Mouse (Mus musculus) limb, embryonic 14.5 days (tissue): ENCODE data around the gene Pet117. TPM values are rescaled to one million over a fixed set of nuclear protein-coding genes. Genes with fewer than 3 reads are reported as not detected.

ENCODE experiments used
- ATAC-seq: fragments of 200-750 bp; cut with Nextera tagmentation; 2 replicates; pipeline ENCODE4 v1.8.0; 2017; ENCODE audit warnings: low read depth, moderate number of reproducible peaks, moderate TSS enrichment; ENCODE audit not compliant: low FRiP score
- DNase-seq: peaks from one replicate; pipeline ENCODE4 v3.0.0-alpha.2; 2015; ENCODE audit warnings: low spot score
- H3K27ac ChIP-seq: fragments of 300-500 bp; sonication (generic); replicated peaks from 2 replicates; pipeline ENCODE4 v1.5.1; 2014; ENCODE audit warnings: low read depth, mild to moderate bottlenecking, low read length, moderate library complexity, mixed read lengths
- H3K27me3 ChIP-seq: fragments of 300-500 bp; sonication (generic); 2 replicates; pipeline ENCODE4 v1.6.1; 2014; ENCODE audit warnings: low read length, mixed read lengths; ENCODE audit not compliant: control insufficient read depth, insufficient read depth
- H3K36me3 ChIP-seq: fragments of 300-500 bp; sonication (generic); 2 replicates; pipeline ENCODE4 v1.6.1; 2014; ENCODE audit warnings: mild to moderate bottlenecking, low read length, moderate library complexity, mixed read lengths; ENCODE audit not compliant: control insufficient read depth, insufficient read depth
- H3K4me1 ChIP-seq: fragments of 300-500 bp; sonication (generic); 2 replicates; pipeline ENCODE4 v1.6.1; 2014; ENCODE audit warnings: antibody characterized with exemption, low read length, mixed read lengths; ENCODE audit not compliant: control insufficient read depth, insufficient read depth
- H3K4me2 ChIP-seq: fragments of 300-500 bp; sonication (generic); replicated peaks from 2 replicates; pipeline ENCODE4 v1.6.1; 2014; ENCODE audit warnings: low read depth, mild to moderate bottlenecking, low read length, moderate library complexity; ENCODE audit not compliant: severe bottlenecking
- H3K4me3 ChIP-seq: fragments of 300-500 bp; sonication (generic); replicated peaks from 2 replicates; pipeline ENCODE4 v1.5.1; 2014; ENCODE audit warnings: low read length
- H3K9ac ChIP-seq: fragments of 300-500 bp; sonication (generic); 2 replicates; pipeline ENCODE4 v1.6.1; 2014; ENCODE audit warnings: mild to moderate bottlenecking, low read depth, low read length, moderate library complexity; ENCODE audit not compliant: severe bottlenecking
- H3K9me3 ChIP-seq: fragments of 300-500 bp; sonication (generic); 2 replicates; pipeline ENCODE4 v1.6.1; 2016; ENCODE audit warnings: low read length; ENCODE audit not compliant: control insufficient read depth
- POLR2A ChIP-seq: fragments of 200-500 bp; IDR thresholded peaks from 2 replicates; pipeline ENCODE4 v1.8.0; 2012; ENCODE audit warnings: inconsistent platforms, mild to moderate bottlenecking, moderate library complexity, borderline replicate concordance; ENCODE audit not compliant: insufficient read depth, insufficient read length; ENCODE audit errors: extremely low read depth
- WGBS: fragments of 180-500 bp; shearing (Covaris S2); extraction: QIAGEN DNeasy Blood & Tissue Kit; methylation state at CpG from one replicate; pipeline ENCODE4 v1.1.7; 2014; 5-methylcytosine and 5-hydroxymethylcytosine counted together
- polyA plus RNA-seq, 2 experiments: library from polyadenylated mRNA; depleted of rRNA in 1 of 2; stranded (reverse) in 1 of 2; unstranded in 1 of 2; fragments of >200 nt; fragmentation: Nextera tagmentation in 1 of 2; extraction: Ambion mirVana in 1 of 2; gene quantifications; 2 replicates each; pipeline versions ENCODE4 v1.2.1 to v1.2.3; 2012 to 2014

The Pet117 gene
- not detected in 2 replicates for polyA plus RNA-seq (2012; rRNA removed)
- polyA plus RNA-seq (2014; fragmentation: Nextera tagmentation; extraction: Ambion mirVana) = 0.43 TPM in 1 of 2 replicates, not detected in the other

- H3K36me3 ChIP-seq = peaks cover 16% of the 10 kb centered on the region
- peak; percentile 23; the same call in 1 of the 2 replicates for TF ChIP-seq POLR2A
- 0 out of 2 replicates have a peak, but pooled peaks cover 3% of the 10 kb centered on the region for H3K4me1 ChIP-seq
- H3K9ac ChIP-seq = peak within 1 kb of the TSS; percentile 88
- peak within 1 kb of the TSS; percentile 73 for H3K4me3 ChIP-seq
- H3K4me2 ChIP-seq = peak within 1 kb of the TSS; percentile 53
- no peaks in the 10 kb centered on the region for H3K9me3 ChIP-seq
- DNase-seq = peak; percentile 99
- WGBS = 6% methylated on average over 31 of the region's 38 CpGs
- no peaks in the 10 kb centered on the region for H3K27me3 ChIP-seq
- ATAC-seq = peak; percentile 95
- peak within 1 kb of the TSS; percentile 88 for H3K27ac ChIP-seq
Observed at GRCm38 (mm10) chr2:144368400-144369019, at the start of gene Pet117, which contains the start of gene Kat14. TSS of gene Pet117 (plus strand) at chr2:144368996. TSS of gene Kat14 (plus strand) at chr2:144368983.

- Histone ChIP-seq H3K4me2 (no peak overlapping the region), H3K27me3 (peaks cover 9% of the 10 kb centered on the region; the same call in 1 of the 2 replicates), H3K4me3 (no peak overlapping the region), H3K4me1 (no peaks in the 10 kb centered on the region), H3K9ac (no peak overlapping the region), H3K9me3 (no peaks in the 10 kb centered on the region), H3K36me3 (no peaks in the 10 kb centered on the region), H3K27ac (no peak overlapping the region)
- DNase-seq (no peak), ATAC-seq (no peak)
- TF ChIP-seq POLR2A = no peak
- 52% methylated on average over 3 of the region's 3 CpGs for WGBS
Observed at GRCm38 (mm10) chr2:144324218-144324617, 44.6 kb upstream of the Pet117 start.

- peaks cover 61% of the 10 kb centered on the region for H3K27me3 ChIP-seq
- 0 out of 2 replicates have a peak overlapping the region, but pooled peaks have one; percentile 59 for H3K4me3 ChIP-seq
- TF ChIP-seq POLR2A = no peak
- peaks cover 23% of the 10 kb centered on the region; the same call in 1 of the 2 replicates for H3K4me1 ChIP-seq
- DNase-seq = no peak
- no peak overlapping the region for H3K9ac ChIP-seq
- no peak overlapping the region for H3K27ac ChIP-seq
- H3K9me3 ChIP-seq = no peaks in the 10 kb centered on the region
- no peak for ATAC-seq
- WGBS = 9% methylated on average over 10 of the region's 10 CpGs
- H3K4me2 ChIP-seq = peak overlapping the region; percentile 99
- no peaks in the 10 kb centered on the region for H3K36me3 ChIP-seq
Observed at GRCm38 (mm10) chr2:144329451-144329850, 39.3 kb upstream of the Pet117 start.

GRCm38 (mm10) chr2:144329937-144330336 lies 38.9 kb upstream of the Pet117 start:
- Histone ChIP-seq H3K27ac (no peak overlapping the region), H3K4me2 (peak overlapping the region; percentile 99), H3K4me3 (peak overlapping the region; percentile 59; the same call in 1 of the 2 replicates), H3K27me3 (peaks cover 66% of the 10 kb centered on the region), H3K4me1 (peaks cover 23% of the 10 kb centered on the region; the same call in 1 of the 2 replicates), H3K9me3 (no peaks in the 10 kb centered on the region), H3K9ac (no peak overlapping the region), H3K36me3 (no peaks in the 10 kb centered on the region)
- TF ChIP-seq POLR2A = no peak
- ATAC-seq (no peak), DNase-seq (no peak)
- 1% methylated on average over 10 of the region's 10 CpGs for WGBS

- no peak for TF ChIP-seq POLR2A
- Histone ChIP-seq H3K27ac (no peak overlapping the region), H3K4me3 (peak overlapping the region; percentile 59), H3K36me3 (no peaks in the 10 kb centered on the region), H3K9ac (peak overlapping the region; percentile 48), H3K27me3 (peaks cover 67% of the 10 kb centered on the region), H3K4me2 (peak overlapping the region; percentile 99), H3K4me1 (peaks cover 23% of the 10 kb centered on the region; the same call in 1 of the 2 replicates), H3K9me3 (no peaks in the 10 kb centered on the region)
- WGBS = under 1% methylated on average over 25 of the region's 41 CpGs
- DNase-seq (no peak), ATAC-seq (peak; percentile 36; the same call in 1 of the 2 replicates)
Observed at GRCm38 (mm10) chr2:144330352-144330959, 38.3 kb upstream of the Pet117 start.
